Mouse (Mus musculus) lung, postnatal 0 days (tissue): ENCODE results near the gene Gucy2g. TPM values are rescaled to one million over a fixed set of nuclear protein-coding genes. Genes with fewer than 3 reads are reported as not detected.
"Not testable (repeated sequence)": the region's sequence is repeated elsewhere in the genome, so short reads cannot be mapped to it uniquely, and the experiment has no call there.

Experiments
- ATAC-seq: fragments of 200-750 bp; cut with Nextera tagmentation; 2 replicates; pipeline ENCODE4 v1.8.0; 2017; ENCODE audit warnings: moderate library complexity
- DNase-seq: peaks from one replicate; pipeline ENCODE4 v3.0.0-alpha.2; 2016; ENCODE audit warnings: low spot score
- H3K27ac ChIP-seq: fragments of 300-500 bp; sonication (generic); 2 replicates; pipeline ENCODE4 v1.5.1; 2014; ENCODE audit warnings: antibody characterized with exemption, mild to moderate bottlenecking, low read length, mixed read lengths
- H3K27me3 ChIP-seq: fragments of 300-500 bp; sonication (generic); replicated peaks from 2 replicates; pipeline ENCODE4 v1.6.1; 2014; ENCODE audit warnings: low read length, mixed read lengths; ENCODE audit not compliant: insufficient read depth
- H3K36me3 ChIP-seq: fragments of 300-500 bp; sonication (generic); 2 replicates; pipeline ENCODE4 v1.6.1; 2014; ENCODE audit warnings: low read length, mixed read lengths; ENCODE audit not compliant: insufficient read depth
- H3K4me1 ChIP-seq: fragments of 300-500 bp; sonication (generic); 2 replicates; pipeline ENCODE4 v1.6.1; 2014; ENCODE audit warnings: antibody characterized with exemption, low read depth, low read length, mixed read lengths; ENCODE audit not compliant: insufficient read depth
- H3K4me2 ChIP-seq: fragments of 300-500 bp; sonication (generic); replicated peaks from 2 replicates; pipeline ENCODE4 v1.6.1; 2014; ENCODE audit warnings: low read depth, mild to moderate bottlenecking, low read length, moderate library complexity, mixed read lengths
- H3K4me3 ChIP-seq: fragments of 300-500 bp; sonication (generic); 2 replicates; pipeline ENCODE4 v1.5.1; 2014; ENCODE audit warnings: low read depth, low read length
- H3K9ac ChIP-seq: fragments of 300-500 bp; sonication (generic); replicated peaks from 2 replicates; pipeline ENCODE4 v1.6.1; 2014; ENCODE audit warnings: low read depth, mild to moderate bottlenecking
- H3K9me3 ChIP-seq: fragments of 300-500 bp; sonication (generic); 2 replicates; pipeline ENCODE4 v1.6.1; 2016; ENCODE audit warnings: low read length, mixed read lengths
- CTCF ChIP-seq: IDR thresholded peaks from 2 replicates; pipeline ENCODE4 v1.5.1; 2016; ENCODE audit warnings: antibody characterized with exemption, mild to moderate bottlenecking
- EP300 ChIP-seq: IDR thresholded peaks from 2 replicates; pipeline ENCODE4 v1.6.1; 2016; ENCODE audit warnings: antibody characterized with exemption, mild to moderate bottlenecking, control low read depth
- WGBS: fragments of 180-500 bp; shearing (Covaris S2); extraction: QIAGEN DNeasy Blood & Tissue Kit; methylation state at CpG from one replicate; pipeline ENCODE4 v1.1.7; 2014; 5-methylcytosine and 5-hydroxymethylcytosine counted together
- microRNA-seq: library from miRNA; unstranded; fragments of <30 nt; microRNA quantifications from one replicate; pipeline ENCODE4, GENCODE M21; 2016
- polyA plus RNA-seq: library from polyadenylated mRNA; unstranded; fragments of >200 nt; fragmentation: Nextera tagmentation; extraction: Ambion mirVana; gene quantifications from 2 replicates; pipeline ENCODE4 v1.2.1, GENCODE M21; 2015

The Gucy2g gene
- polyA plus RNA-seq, 1 experiment from 2014 or later = 0.05 TPM

- Histone ChIP-seq H3K27me3 (no peaks in the 10 kb centered on the region), H3K4me3 (no peak overlapping the region), H3K9me3 (no peaks in the 10 kb centered on the region), H3K9ac (no peak overlapping the region), H3K36me3 (no peaks in the 10 kb centered on the region), H3K4me2 (no peak overlapping the region), H3K4me1 (peaks cover 3% of the 10 kb centered on the region; the same call in 1 of the 2 replicates), H3K27ac (no peak overlapping the region)
- TF ChIP-seq EP300 (no peak), CTCF (no peak)
- ATAC-seq = no peak
- no peak for DNase-seq
- 60% methylated on average over 8 of the region's 8 CpGs for WGBS
Measured at GRCm38 (mm10) chr19:55158606-55159005, 82.4 kb downstream of the Gucy2g start.

GRCm38 (mm10) chr19:55157029-55157428, 84.0 kb downstream of the Gucy2g start:
- H3K4me2 ChIP-seq = no peak overlapping the region

GRCm38 (mm10) chr19:55152983-55153382, 88.1 kb downstream of the Gucy2g start:
- Histone ChIP-seq H3K4me3 (no peak overlapping the region), H3K27me3 (no peaks in the 10 kb centered on the region), H3K4me2 (no peak overlapping the region), H3K27ac (no peak overlapping the region), H3K36me3 (no peaks in the 10 kb centered on the region), H3K9ac (no peak overlapping the region), H3K9me3 (no peaks in the 10 kb centered on the region), H3K4me1 (no peaks in the 10 kb centered on the region)
- WGBS = 91% methylated on average over 6 of the region's 6 CpGs
- no peak for ATAC-seq
- no peak for DNase-seq
- TF ChIP-seq EP300 (no peak), CTCF (no peak)

More at GRCm38 (mm10) chr19:55157029-55157428, 84.0 kb downstream of the Gucy2g start:
- H3K4me3 ChIP-seq = no peak overlapping the region
- no peak for DNase-seq
- ATAC-seq = no peak
- TF ChIP-seq EP300 (no peak), CTCF (no peak)
- peaks cover 3% of the 10 kb centered on the region; the same call in 1 of the 2 replicates for H3K4me1 ChIP-seq
- H3K9ac ChIP-seq = no peak overlapping the region
- H3K9me3 ChIP-seq = no peaks in the 10 kb centered on the region
- no peaks in the 10 kb centered on the region for H3K36me3 ChIP-seq
- WGBS = 79% methylated on average over 7 of the region's 7 CpGs
- no peak overlapping the region for H3K27ac ChIP-seq
- no peaks in the 10 kb centered on the region for H3K27me3 ChIP-seq

DNA sequence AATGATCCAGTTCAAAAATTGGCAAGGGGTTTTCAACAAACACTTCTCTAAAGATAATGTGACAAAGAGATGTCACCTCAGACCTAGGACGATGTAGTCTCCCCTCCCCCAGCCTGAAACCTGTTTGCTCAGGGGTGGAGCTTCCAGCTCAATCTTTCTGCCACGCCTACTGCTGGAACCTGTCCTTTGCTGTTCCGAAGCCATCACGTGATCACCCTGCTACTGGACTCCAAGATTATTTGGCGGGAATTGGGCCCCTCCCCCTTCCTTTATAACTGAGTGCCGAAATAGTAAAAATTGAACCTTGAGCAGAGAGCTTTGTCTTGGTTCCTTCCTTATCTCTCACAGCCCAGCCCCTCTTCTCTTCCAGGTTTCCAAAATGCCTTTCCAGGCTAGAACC, 88.8 kb downstream of the Gucy2g start:
- not testable (repeated sequence) for H3K27me3 ChIP-seq, ATAC-seq, H3K4me1 ChIP-seq, H3K4me2 ChIP-seq, H3K9me3 ChIP-seq, H3K4me3 ChIP-seq, DNase-seq, H3K27ac ChIP-seq, H3K36me3 ChIP-seq, H3K9ac ChIP-seq
- 42% methylated on average over 5 of the region's 6 CpGs for WGBS

DNA sequence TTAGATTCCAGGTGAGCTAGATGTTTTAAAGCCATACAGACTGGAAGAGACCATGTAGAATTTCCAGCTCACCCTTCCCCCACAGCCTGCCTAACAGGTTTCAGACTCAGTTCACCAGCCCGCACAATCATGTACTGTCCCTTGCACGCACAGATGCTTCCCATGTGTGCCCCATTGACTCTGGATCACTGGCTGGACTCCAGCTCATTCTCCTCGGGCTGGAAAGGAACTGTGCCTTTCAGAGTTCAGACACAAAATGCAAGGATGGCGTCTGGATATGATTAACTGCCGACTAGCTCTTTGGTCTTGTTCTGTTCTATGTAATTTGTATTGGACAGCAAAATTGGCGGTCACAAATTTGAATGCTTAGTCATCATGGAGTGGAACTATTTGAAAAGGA, 91.4 kb downstream of the Gucy2g start:
- H3K4me1 ChIP-seq = peaks cover 9% of the 10 kb centered on the region; the same call in 1 of the 2 replicates
- H3K36me3 ChIP-seq = no peaks in the 10 kb centered on the region
- WGBS = 70% methylated on average over 6 of the region's 6 CpGs
- H3K9me3 ChIP-seq = no peaks in the 10 kb centered on the region
- H3K9ac ChIP-seq = no peak overlapping the region
- no peak overlapping the region for H3K27ac ChIP-seq
- H3K4me2 ChIP-seq = no peak overlapping the region
- no peaks in the 10 kb centered on the region for H3K27me3 ChIP-seq
- no peak for TF ChIP-seq CTCF
- DNase-seq (no peak), ATAC-seq (no peak)
- H3K4me3 ChIP-seq = no peak overlapping the region

GRCm38 (mm10) chr19:55148109-55148508, 92.9 kb downstream of the Gucy2g start:
- Histone ChIP-seq H3K27me3 (no peaks in the 10 kb centered on the region), H3K9ac (no peak overlapping the region), H3K4me2 (no peak overlapping the region), H3K4me3 (no peak overlapping the region), H3K4me1 (peaks cover 14% of the 10 kb centered on the region; the same call in 1 of the 2 replicates), H3K9me3 (no peaks in the 10 kb centered on the region), H3K36me3 (no peaks in the 10 kb centered on the region), H3K27ac (no peak overlapping the region)
- no peak for ATAC-seq
- 44% methylated on average over 6 of the region's 6 CpGs for WGBS
- TF ChIP-seq CTCF = no peak
- TF ChIP-seq EP300 = no peak
- DNase-seq = no peak

Small RNA genes within 50 kb of the gene (microRNA-seq; reads per million reads assigned to microRNA genes)
- 3.9 reads per million, percentile 11 among the genes with 10 or more reads in this experiment for gene Mir6715

Other genes with a start within 250 kb of the Gucy2g start
- gene Gpam, start 114.0 kb downstream of the Gucy2g start, polyA plus RNA-seq = 41.4 and 51.8 TPM in 2 replicates
- gene Tectb, start 60.5 kb downstream of the Gucy2g start, polyA plus RNA-seq = 0.21 and 0.27 TPM in 2 replicates
- 110 and 130 TPM in 2 replicates for gene Acsl5, start 10.7 kb upstream of the Gucy2g start, polyA plus RNA-seq
- gene Zdhhc6, start 74.8 kb upstream of the Gucy2g start, polyA plus RNA-seq = 69.3 and 73.2 TPM in 2 replicates
- gene Vti1a, start 75.1 kb upstream of the Gucy2g start, polyA plus RNA-seq = 17.9 and 19.2 TPM in 2 replicates